Mouse (Mus musculus): Measurements from ENCODE around the gene Crym.

Crym gene

DNA sequence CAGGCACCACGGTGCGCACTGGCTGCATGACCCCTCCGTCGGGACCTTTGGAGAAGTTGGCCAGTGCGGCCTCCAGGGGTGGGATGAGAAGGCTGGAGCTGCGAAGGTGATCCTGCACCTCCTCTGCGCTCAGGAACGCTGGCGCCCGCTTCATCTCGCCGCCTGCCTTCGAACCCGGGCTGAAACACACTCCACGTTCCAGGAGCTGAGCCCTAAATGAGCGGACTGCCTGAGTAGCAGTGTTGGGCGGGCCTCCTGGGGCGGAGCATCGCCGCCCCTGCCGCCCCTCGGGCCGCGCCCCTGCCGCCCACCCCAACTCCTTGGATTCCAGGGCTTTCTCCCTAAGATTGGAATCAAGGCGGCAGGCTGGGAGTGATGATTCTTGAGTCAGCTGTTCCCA is at the start of gene Crym:
Gene Crym (minus strand): TSS at position 341 of the 400 bp plus-strand sequence.
- DNase-seq = no peak

DNA sequence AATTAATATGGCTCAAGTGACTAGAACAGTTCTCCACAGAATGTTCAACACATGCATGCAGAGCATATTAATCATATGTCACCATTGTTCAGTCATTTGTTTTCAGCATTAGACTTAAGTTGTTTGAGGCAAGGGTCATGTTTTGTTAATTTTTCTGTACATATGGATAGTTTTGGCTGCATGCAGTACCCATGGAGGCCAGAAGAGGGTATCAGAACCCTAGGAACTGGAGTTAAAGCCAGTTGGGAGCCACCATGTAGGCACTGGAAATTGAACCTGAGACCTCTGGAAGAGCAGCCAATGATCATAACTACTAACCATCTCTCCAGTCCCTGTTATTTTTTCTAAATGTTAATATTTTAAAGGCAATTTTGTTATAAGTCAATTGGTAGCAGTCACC is 39.2 kb upstream of the Crym start:
- DNase-seq = no peak

DNA sequence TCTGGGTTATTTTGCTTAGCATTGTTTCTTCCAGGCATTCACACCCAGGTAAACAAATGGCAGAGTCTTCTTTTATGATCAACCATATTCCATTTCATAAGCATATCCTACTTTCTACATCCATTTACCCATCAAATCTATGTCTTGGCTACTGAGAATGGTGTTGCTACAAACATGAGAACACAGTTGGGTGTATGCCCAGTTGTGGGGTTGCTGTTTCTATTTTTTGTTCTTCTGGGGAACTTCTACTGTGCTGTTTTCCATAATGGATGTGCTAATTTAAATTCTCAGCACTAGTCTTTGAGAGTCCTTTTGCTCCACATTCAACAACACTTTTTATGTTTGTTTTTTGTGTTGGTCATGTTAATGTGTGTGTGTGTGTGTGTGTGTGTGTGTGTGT is 26.6 kb upstream of the Crym start:
- no peak for DNase-seq

DNA sequence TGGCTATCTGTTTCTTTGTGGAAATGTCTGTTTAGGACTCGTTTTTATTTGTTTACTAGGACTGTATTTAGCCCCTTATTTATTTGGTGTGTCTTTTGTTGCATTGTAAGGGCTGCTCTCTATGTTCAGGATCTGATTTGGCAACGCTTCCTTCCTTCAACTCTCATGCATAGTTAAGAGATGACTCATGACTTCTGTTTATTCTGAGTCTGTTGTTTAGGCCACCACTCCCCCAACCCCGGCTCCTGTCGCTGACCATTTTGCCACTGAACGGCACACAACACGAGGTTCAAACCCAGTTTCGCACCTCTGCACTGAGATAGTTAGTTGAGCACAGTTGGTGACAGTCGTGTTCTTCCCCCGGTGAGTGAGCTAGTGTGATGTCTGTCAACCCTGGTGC is 4.1 kb upstream of the Crym start:
- DNase-seq = no peak

DNA sequence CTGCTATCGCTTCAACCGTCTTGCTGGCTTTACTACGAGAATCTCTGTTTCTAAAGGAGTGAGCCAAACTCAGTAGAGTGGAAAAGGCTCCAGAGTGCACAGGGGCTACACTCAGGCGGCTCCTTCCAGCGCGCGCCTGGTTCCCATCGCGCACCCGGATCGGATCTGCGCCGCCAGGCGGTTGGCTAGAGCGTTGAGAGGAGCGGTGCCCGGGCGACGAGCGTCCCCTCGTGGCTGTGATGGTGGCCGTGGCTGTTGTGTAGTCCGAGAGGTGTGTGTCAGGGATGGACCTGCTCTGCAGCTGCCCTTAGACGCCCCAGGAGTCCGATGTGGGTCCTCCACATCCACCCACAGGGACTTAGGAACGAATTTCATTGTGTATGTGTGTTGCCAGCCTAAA is 1.9 kb upstream of the Crym start, which contains the start of gene Abca14:
Gene Abca14 (plus strand): TSS at position 173 of the 400 bp plus-strand sequence.
- DNase-seq = peak; percentile 71

DNA sequence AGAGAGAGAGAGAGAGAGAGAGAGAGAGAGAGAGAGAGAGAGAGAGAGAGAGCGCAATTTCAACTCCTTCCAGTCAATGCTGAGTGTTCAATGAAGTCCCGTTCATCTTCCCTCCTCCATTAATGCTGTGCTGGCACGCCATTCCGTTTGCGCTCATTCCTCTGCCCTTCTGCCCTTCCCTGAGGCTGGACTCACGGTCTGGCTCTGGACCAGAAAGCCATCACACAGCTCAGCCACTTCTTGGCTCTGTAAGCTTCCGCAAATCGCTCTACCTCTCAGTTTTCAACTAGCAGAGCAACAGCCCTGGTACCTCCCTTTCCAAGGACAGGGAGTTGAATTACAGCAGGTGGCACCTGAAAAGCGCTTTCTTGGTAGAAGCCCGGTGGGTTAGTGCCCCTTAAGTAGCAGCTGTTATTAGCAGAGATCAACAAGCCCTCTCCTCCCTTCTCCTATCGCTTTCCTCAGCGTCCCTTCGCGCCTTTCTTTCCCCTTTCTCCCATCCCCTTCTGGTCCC is 623 bp downstream of the Crym start:
- no peak for DNase-seq

DNA sequence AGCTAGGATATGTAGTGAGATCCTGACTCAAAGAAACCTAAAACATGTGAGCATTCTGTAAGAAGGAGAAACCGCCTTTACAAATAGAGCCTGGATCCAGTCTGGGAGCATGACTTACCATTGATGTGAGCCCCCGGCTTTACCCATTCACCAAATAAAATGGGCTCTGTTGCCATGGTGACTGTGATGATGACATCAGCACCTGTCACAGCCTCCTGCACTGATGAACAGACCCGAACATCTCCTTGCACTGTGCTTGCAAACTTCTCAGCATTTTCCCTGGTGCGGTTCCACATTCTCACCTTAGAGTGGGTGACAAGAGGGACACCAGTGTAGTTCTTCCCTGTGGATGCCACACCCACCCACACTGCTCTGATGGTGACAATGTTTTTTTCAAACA is 6.7 kb downstream of the Crym start:
- no peak for DNase-seq

DNA sequence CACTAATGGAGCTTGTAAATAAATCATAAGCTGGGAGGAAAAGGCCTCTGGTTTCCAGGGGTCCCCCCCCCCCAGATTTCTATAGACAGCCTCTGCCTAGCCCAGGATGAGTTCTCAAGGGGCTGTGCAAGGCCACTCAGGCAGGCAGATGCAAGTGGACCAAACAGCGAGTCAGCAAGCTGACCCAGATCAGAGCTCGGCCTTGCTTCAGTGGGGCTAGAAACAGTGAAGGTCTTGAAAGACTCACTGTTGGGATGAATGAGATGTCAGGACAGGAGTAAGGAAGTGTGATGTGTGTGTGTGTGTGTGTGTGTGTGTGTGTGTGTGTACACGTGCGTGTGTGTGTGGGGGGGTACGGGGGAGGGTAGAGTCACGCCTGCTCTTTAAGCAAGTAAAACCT is 9.1 kb downstream of the Crym start:
- no peak for DNase-seq

DNA sequence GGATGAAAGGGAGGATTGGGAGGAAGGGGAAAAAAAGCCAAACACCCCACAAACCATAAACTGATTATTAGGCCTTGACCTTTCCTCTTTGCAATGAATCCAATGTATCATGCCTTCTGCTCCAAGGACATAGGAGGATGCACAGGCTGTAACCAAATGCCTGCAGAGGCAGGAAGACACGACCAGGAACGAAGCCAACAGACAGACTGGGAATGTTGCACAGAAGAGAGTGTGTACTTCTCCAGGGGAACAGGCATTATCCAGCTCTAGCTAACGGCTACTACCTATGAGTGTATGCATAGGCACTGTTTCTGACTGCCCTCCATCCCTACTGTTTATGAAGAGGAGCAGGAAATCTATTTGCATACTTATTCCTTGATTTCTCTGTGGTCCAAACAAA is 9.7 kb downstream of the Crym start:
- no peak for DNase-seq

DNA sequence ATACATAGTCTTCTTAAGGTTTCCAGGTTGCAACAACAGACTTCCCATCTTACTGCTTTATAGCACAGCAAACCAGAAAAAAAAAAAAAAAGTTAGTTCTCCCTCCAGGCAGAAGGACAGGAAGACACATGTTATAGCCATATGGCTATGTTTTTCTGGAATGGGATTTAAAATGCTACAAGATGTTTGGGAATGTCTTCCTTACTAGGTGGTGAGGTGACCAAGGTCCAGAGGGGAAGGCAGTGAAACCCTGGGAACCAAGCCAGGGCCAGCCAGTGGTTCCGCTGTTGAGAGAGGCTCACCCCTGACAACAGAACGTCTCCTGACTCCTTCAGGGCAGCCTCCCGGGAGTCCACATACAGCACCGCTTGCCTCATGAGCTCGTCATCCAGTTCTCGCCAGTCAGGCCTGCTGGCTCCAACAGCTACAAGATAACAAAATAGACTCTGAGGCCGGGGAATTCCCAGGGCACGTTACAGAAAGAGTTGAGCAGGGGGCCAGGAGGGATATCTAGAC is 11.7 kb downstream of the Crym start:
- DNase-seq = peak; percentile 26

DNA sequence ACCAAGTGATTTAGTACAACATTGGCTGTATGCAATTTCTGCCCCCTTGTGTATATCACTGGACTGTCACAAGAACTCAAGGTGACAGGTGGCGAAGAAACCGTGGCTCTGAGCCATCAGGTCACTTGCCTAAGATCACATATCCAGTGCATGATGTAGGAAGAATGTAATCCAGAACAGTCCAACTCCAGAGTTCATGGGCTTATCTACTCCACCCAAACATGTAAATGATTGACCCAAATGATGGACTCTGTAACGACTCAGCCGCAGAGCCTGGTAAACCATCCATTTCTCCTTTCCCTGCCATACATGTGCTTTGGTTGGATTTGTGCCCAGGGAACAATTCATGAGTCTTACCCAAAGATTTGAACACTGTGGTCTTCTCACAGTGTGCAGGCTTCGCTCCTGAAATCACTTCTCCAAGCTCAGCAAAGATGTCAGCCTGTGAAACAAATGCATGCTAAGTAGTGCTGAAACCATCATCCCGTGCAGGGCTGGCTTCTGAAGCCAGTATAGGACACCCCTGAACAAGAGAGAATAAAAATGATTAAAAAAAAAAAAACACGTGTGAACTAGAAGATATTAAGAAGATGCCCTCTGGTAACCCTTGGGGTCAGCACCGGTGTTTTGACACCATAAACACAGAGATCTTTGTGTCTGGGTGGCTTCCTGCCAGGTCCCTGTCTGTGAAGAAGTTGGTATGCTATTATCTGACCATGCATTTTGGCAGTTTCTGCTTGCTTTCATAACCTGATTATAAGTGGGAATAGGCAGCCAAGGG is 12.4 kb downstream of the Crym start:
- DNase-seq = no peak

DNA sequence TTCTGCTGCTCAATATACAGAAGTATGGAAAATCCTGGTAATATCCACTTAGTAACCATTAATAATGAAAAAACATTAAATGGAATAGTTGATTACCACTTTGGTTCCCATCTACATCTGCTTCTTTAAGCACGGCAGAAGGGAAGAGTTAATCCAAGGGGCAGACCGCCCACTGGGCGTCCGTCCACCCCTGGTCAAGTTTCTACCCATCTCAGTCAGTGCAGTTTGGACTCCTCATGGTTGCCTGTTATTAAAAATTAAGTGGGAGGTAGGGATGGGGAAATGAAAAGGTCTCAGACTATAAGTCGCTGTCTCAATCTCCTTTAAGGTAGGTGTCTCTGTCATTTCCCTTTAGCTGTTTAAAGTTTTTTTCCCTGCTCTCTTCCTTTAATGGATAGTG is 13.0 kb downstream of the Crym start:
- DNase-seq = no peak

DNA sequence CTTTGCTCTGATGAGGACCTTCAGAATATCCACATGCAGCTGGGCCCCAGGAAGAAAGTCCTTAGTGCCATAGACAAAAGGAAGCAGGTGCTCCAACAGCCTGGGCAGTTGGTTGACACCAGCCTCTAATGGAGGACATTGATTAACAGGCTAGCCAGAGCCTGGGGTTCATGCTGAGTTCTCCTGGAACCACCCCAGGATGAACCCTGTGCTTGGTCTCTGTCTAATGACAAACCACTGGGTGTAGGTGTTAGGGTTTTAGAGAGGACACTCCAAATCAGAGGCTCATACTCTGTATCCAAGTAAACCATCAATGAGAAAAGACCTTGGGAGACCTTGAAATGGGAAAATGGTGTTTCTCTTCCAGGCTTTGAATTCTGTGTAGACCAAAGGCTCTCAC is 19.0 kb downstream of the Crym start:
- no peak for DNase-seq

DNA sequence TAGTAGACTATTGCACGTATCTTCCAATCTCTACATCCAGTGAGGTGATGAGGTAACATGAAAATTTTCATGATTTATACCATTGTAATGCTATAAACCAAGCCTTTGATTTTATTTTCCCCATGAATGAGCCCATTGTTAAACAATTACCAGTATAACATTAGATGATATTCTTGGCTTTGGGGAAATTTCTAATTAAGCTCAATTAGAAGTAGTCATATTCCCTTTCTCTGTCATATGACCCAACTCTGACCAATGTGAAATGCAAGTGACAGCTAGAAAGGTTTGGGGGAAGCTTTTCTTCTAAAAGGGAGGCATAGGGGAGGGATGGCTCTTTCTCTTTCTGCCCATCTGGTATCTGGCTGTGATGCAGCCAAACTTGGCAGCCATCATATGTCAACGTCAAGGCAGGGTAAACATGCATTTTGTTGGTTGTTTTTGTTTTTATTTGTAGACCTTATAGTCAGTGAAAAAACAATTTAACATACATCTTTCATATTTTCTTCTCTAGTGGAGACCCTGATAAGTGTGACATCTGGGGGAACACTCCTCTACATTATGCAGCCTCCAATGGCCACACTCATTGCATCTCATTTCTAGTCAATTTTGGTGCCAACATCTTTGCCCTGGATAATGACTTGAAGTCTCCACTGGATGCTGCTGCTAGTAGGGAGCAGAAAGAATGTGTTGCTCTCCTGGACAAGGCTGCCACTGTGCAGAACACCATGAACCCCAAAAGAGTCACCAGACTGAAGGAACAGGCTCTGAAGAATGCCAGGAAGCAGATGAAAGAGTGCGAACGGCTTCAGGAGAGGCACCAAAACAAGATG is 20.3 kb downstream of the Crym start:
- DNase-seq = no peak

DNA sequence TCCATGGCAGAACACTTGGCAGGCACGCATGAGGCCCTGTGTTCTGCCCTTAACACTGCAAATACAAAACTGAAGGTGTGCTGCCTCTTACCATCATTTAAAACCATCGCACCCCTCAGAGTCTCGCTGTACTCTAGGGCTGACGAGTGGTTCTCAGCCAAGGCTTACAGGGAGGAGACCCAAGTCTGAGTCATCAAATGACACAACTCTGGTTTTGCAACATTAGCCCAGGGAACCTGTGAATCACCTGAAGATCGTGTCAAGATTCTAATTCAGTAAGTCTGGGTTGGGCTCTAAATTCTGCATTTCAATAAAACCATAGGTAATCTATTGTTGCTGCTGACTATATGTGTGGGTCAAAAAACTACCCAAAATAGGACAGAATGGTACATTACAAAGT is 21.4 kb downstream of the Crym start:
- DNase-seq = no peak

DNA sequence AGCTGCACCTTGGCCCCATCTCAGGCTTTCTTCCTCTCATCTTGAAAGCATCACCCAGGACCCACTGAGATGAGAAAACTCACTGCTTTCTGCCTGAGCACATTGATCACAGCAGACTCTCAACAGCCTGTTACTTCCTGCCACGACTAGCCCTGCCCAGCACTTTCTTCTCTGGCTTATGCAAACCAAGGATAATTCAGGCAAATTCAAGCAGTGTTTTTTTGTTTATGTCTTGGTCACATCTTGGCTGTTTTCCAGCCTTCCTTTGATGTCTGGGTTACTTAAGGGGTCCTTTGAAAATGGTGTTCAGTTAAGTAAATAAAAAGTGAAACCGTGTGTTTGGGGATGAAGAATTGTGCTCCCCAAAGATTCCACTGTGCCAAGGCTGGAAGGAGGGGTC is 23.0 kb downstream of the Crym start:
- DNase-seq = no peak

DNA sequence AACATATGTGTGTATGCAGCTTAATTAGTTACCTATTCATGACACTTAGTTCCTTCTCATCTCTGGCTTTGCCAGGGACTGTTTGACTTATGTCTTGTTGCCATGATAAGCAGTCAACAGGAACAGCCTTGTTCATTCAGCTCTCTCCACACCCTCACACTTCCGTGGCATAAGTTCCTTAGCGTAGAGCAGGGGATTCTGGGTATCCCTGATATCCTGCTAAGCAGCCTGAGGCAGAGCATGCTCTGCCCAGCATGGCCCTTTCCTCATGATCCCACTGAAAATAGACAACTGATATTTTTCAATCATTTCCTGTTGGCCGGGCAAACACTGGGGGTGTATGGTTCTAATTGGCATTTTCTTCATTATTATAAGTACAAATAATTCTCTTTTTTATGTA is 24.3 kb downstream of the Crym start:
- no peak for DNase-seq

DNA sequence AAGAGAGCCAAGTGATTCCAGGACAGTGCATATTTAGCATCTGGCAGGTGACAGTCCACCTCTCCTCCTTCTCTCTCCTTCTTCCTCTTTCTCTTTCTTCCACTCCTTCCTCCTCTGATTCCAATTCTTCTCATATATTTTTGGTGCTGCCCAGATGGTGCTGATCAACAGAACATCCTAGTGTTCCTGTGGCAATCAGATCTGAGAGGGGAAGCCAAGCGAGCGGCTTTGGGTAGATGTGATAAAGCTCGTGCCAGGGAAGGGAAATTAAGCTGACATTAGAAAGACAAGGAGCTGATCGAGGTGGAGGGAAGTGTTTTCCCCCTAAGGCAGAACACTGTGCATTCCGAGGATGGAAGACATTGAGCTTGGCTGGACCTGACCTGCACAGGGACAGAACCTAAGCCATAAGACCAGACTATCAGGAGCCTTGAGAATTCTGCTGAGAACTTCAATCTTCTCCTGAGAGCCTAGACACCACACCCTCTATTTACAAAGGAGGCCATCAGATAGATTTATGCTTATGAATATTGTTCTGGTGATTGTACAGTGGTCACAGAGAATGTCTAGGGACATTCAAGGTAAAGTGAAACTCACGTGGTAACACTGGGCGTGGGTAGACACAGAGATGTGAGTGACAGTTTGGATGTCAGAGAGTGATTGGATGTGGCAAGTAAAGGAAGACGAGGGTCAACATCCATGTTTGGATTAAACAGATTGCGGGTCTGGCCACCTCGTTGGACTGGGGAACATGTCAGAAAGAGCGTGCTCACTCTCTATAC is 27.0 kb downstream of the Crym start:
- DNase-seq = no peak

DNA sequence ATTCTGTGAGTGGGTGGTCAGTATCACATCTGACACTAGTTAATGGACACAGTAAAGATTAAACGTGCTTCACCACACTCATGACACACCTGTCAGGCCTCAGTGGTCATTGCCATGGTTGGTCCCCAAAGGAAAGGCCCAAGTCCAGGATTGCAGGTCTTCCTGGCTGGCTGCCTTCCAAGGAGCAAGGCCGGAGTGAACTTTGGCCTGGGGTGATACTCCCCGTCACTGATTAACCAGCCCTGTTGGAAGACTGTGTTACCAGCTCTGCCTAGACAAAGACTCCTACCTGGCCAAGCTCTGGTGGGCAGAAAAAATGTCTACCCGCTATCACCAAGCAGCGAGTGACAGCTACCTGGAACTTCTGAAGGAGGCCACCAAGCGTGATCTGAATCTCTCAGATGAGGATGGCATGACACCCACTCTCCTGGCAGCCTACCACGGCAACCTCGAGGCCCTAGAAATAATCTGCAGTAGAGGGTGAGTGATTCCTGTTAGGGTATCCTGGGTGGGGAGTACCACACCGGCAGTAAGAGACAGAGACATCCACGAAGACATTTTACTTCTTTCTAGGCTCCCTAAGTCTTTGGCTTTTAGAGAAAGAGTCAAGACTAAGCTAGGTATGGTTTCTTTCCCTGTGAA is 28.2 kb downstream of the Crym start, which contains the start of gene Anks4b:
Gene Anks4b (plus strand): TSS at position 256 of the 642 bp plus-strand sequence.
- DNase-seq = no peak

DNA sequence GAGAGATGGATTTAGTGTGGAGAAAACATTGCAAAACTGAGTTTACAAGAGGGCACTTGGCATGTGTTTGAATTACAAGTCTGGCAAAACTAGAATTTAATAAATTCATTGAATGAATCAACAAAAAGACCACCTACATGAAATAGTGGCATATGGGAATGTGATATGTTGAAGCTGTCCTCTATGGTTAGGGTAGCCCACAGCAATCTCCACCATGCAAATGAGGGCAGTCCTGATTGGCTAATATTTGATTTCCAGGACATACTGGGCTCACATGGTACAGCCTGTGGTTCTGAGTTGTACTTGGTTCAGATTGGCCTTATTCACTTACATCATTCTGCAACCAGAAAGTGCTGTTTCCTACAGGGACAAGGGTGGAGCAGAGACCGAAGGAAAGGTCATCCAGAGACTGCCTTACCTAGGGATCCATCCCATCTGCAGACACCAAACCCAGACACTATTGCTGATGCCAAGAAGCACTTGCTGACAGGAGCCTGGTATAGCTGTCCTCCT is 29.7 kb downstream of the Crym start:
- DNase-seq = no peak

DNA sequence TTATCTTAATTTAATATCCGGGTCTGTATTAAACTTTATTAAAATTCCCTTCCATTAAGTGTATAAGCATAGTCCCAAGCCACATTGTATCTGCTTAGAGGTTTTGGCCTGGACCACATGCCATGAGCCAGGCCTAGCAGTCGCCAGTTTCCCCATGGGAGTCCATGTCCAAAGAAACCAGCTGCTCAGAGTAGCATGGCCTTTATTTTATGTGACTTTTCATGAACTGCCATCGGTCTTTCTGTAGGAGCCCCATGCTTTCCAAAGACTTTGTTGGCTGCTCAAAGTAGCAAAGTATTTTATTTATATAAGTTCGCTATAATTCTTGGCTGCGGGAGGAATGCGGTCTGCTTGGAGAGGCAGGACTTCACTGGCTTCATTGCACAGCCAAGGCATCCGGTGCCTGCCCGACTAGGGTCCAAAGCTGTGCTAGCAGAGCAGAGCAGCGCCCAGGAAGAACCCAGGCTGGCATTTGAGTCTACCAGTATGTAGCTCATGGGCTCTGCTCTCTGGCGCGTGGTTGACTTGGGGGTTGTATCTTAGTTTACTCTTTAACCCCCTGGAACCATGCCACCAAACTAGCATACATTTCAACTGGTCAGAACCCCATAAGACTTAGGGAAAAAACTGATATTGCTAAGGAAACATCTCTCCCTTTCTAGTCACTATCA is 38.2 kb downstream of the Crym start:
- no peak for DNase-seq
